Mouse (Mus musculus) lung, embryonic 14.5 days (tissue): ENCODE results near the gene Fads6. TPM values are rescaled to one million over a fixed set of nuclear protein-coding genes. Genes with fewer than 3 reads are reported as not detected.

ENCODE experiments used
- ATAC-seq: fragments of 200-750 bp; cut with Nextera tagmentation; 2 replicates; pipeline ENCODE4 v1.8.0; 2017; ENCODE audit warnings: mild to moderate bottlenecking, moderate TSS enrichment, moderate library complexity; ENCODE audit not compliant: insufficient read depth
- DNase-seq: peaks from one replicate; pipeline ENCODE4 v3.0.0-alpha.2; 2015
- H3K27ac ChIP-seq: fragments of 300-500 bp; sonication (generic); 2 replicates; pipeline ENCODE4 v1.5.1; 2014; ENCODE audit warnings: low read depth, mild to moderate bottlenecking, moderate library complexity
- H3K27me3 ChIP-seq: fragments of 300-500 bp; sonication (generic); 2 replicates; pipeline ENCODE4 v1.6.1; 2014; ENCODE audit warnings: low read length, control low read depth; ENCODE audit not compliant: insufficient read depth
- H3K36me3 ChIP-seq: fragments of 300-500 bp; sonication (generic); 2 replicates; pipeline ENCODE4 v1.6.1; 2014; ENCODE audit warnings: control low read depth; ENCODE audit not compliant: insufficient read depth
- H3K4me1 ChIP-seq: fragments of 300-500 bp; sonication (generic); 2 replicates; pipeline ENCODE4 v1.6.1; 2014; ENCODE audit warnings: antibody characterized with exemption, control low read depth; ENCODE audit not compliant: insufficient read depth
- H3K4me2 ChIP-seq: fragments of 300-500 bp; sonication (generic); 2 replicates; pipeline ENCODE4 v1.6.1; 2014; ENCODE audit warnings: mild to moderate bottlenecking
- H3K4me3 ChIP-seq: fragments of 300-500 bp; sonication (generic); 2 replicates; pipeline ENCODE4 v1.5.1; 2014; ENCODE audit warnings: low read depth, low read length
- H3K9ac ChIP-seq: fragments of 300-500 bp; sonication (generic); 2 replicates; pipeline ENCODE4 v1.6.1; 2014
- H3K9me3 ChIP-seq: fragments of 300-500 bp; sonication (generic); 2 replicates; pipeline ENCODE4 v1.6.1; 2016; ENCODE audit warnings: low read depth, low read length, control low read depth
- CTCF ChIP-seq: IDR thresholded peaks from 2 replicates; pipeline ENCODE4 v1.5.1; 2016; ENCODE audit warnings: antibody characterized with exemption, low read depth
- WGBS: fragments of 180-500 bp; shearing (Covaris S2); extraction: QIAGEN DNeasy Blood & Tissue Kit; methylation state at CpG from one replicate; pipeline ENCODE4 v1.1.7; 2014; 5-methylcytosine and 5-hydroxymethylcytosine counted together
- polyA plus RNA-seq: library from polyadenylated mRNA; unstranded; fragments of >200 nt; fragmentation: Nextera tagmentation; extraction: Ambion mirVana; gene quantifications from 2 replicates; pipeline ENCODE4 v1.2.1, GENCODE M21; 2014

The Fads6 gene
- polyA plus RNA-seq, 1 experiment from 2014 or later = 0.14 TPM

DNA sequence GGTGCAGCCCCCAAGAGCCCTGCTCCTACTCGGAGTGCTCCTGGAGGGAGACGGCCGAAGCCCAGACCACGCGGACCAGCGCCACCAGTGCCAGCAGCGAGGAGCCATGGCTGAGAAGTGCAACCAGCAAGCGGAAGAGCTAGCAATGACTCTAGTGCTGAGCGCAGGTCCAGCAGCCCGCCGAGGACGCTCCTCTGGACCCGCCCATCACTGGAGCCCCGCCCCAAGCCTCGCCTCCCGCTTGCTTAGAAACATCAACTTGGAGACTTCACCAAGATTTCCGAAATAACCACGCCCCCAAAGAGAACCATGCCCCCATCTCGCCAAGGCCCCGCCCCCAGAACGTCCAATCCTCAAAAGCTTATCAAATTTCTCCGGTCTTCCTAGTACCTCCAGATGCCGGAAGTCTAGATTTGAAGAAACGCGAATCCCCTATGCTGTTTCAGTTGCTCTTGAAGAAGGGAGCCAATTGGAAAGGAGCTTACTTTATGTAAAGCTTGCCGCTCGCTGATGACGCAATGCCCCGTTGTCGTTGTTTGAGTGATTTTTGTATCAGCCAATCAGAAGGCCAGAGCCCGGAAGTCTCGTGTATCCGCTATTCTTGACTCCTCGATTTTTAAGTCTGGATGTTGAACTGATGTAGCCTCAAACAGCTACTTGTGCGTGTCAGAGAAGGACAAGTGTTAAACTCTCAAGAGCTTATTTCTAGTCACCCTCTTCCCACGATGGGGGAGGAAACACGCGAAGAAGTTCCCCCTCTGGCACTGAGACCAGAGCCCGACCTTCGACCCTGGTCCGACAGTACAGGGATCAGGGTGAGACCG lies 20.5 kb downstream of the Fads6 start, which contains the start of gene Fdxr:
Gene Fdxr (minus strand): TSS at position 271 of the 824 bp plus-strand sequence.
- DNase-seq (peak; percentile 100), ATAC-seq (peak; percentile 97)
- under 1% methylated on average over 42 of the region's 42 CpGs for WGBS
- TF ChIP-seq CTCF = 0 out of 2 replicates have a peak, but pooled peaks have one; percentile 20
- Histone ChIP-seq H3K4me1 (0 out of 2 replicates have a peak, but pooled peaks cover 9% of the 10 kb centered on the region), H3K27me3 (no peaks in the 10 kb centered on the region), H3K9ac (peak within 1 kb of the TSS; percentile 62), H3K27ac (peak within 1 kb of the TSS; percentile 65), H3K4me3 (peak within 1 kb of the TSS; percentile 48), H3K36me3 (no peaks in the 10 kb centered on the region), H3K9me3 (no peaks in the 10 kb centered on the region), H3K4me2 (peak within 1 kb of the TSS; percentile 80)

GRCm38 (mm10) chr11:115275954-115276353 lies 21.5 kb downstream of the Fads6 start:
- Histone ChIP-seq H3K4me2 (peak overlapping the region; percentile 75), H3K36me3 (no peaks in the 10 kb centered on the region), H3K27me3 (no peaks in the 10 kb centered on the region), H3K27ac (no peak overlapping the region), H3K9ac (peak overlapping the region; percentile 62; the same call in 1 of the 2 replicates), H3K9me3 (no peaks in the 10 kb centered on the region), H3K4me1 (0 out of 2 replicates have a peak, but pooled peaks cover 9% of the 10 kb centered on the region), H3K4me3 (peak overlapping the region; percentile 48)
- ATAC-seq (no peak), DNase-seq (no peak)
- TF ChIP-seq CTCF = no peak
- 55% methylated on average over 3 of the region's 3 CpGs for WGBS

DNA sequence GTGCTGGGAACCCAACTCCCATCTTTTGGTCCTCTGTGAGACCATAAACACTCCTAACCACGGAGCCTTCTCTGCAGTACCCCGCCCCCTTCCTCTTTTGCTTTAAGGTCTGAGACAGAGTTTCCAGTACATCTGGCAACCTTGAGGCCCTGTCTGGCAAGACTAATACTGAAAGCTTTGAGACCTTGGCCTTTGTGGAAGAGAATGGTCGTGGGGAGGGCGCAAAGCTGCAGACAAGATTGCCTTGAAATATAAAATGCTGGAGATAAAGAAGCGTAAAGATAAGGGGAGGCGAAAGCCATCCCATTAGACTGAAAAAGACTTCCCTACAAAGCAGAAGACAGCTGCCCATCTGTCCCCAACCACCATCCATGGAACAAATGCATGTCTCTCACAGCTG lies 22.0 kb downstream of the Fads6 start:
- H3K4me2 ChIP-seq = peak overlapping the region; percentile 75; the same call in 1 of the 2 replicates
- no peak overlapping the region for H3K27ac ChIP-seq
- H3K9me3 ChIP-seq = no peaks in the 10 kb centered on the region
- H3K4me1 ChIP-seq = 0 out of 2 replicates have a peak, but pooled peaks cover 9% of the 10 kb centered on the region
- no peak overlapping the region for H3K9ac ChIP-seq
- no peak for ATAC-seq
- no peak for DNase-seq
- H3K36me3 ChIP-seq = no peaks in the 10 kb centered on the region
- no peak overlapping the region for H3K4me3 ChIP-seq
- no peaks in the 10 kb centered on the region for H3K27me3 ChIP-seq
- WGBS = 64% methylated on average over 6 of the region's 6 CpGs
- no peak for TF ChIP-seq CTCF

GRCm38 (mm10) chr11:115274771-115275170 lies 22.7 kb downstream of the Fads6 start:
- Histone ChIP-seq H3K4me1 (0 out of 2 replicates have a peak, but pooled peaks cover 9% of the 10 kb centered on the region), H3K4me2 (no peak overlapping the region), H3K9ac (no peak overlapping the region), H3K36me3 (no peaks in the 10 kb centered on the region), H3K9me3 (no peaks in the 10 kb centered on the region), H3K4me3 (no peak overlapping the region), H3K27ac (no peak overlapping the region), H3K27me3 (peaks cover 1% of the 10 kb centered on the region; the same call in 1 of the 2 replicates)
- WGBS = 89% methylated on average over 6 of the region's 6 CpGs
- ATAC-seq = no peak
- TF ChIP-seq CTCF = no peak
- no peak for DNase-seq

GRCm38 (mm10) chr11:115274178-115274577 lies 23.3 kb downstream of the Fads6 start:
- Histone ChIP-seq H3K27me3 (peaks cover 7% of the 10 kb centered on the region), H3K9me3 (no peaks in the 10 kb centered on the region), H3K4me1 (0 out of 2 replicates have a peak, but pooled peaks cover 9% of the 10 kb centered on the region), H3K27ac (no peak overlapping the region), H3K4me3 (no peak overlapping the region), H3K36me3 (0 out of 2 replicates have a peak, but pooled peaks cover 3% of the 10 kb centered on the region), H3K9ac (no peak overlapping the region), H3K4me2 (no peak overlapping the region)
- TF ChIP-seq CTCF = no peak
- ATAC-seq = no peak
- DNase-seq = no peak
- WGBS = 73% methylated on average over 7 of the region's 7 CpGs

GRCm38 (mm10) chr11:115273735-115274134 lies 23.7 kb downstream of the Fads6 start:
- H3K9ac ChIP-seq = no peak overlapping the region
- H3K4me3 ChIP-seq = no peak overlapping the region
- no peak for ATAC-seq
- H3K36me3 ChIP-seq = 0 out of 2 replicates have a peak, but pooled peaks cover 6% of the 10 kb centered on the region
- 47% methylated on average over 7 of the region's 7 CpGs for WGBS
- DNase-seq = no peak
- H3K4me1 ChIP-seq = 0 out of 2 replicates have a peak, but pooled peaks cover 9% of the 10 kb centered on the region
- no peak overlapping the region for H3K27ac ChIP-seq
- H3K9me3 ChIP-seq = no peaks in the 10 kb centered on the region
- H3K4me2 ChIP-seq = no peak overlapping the region
- H3K27me3 ChIP-seq = peaks cover 12% of the 10 kb centered on the region
- TF ChIP-seq CTCF = no peak

DNA sequence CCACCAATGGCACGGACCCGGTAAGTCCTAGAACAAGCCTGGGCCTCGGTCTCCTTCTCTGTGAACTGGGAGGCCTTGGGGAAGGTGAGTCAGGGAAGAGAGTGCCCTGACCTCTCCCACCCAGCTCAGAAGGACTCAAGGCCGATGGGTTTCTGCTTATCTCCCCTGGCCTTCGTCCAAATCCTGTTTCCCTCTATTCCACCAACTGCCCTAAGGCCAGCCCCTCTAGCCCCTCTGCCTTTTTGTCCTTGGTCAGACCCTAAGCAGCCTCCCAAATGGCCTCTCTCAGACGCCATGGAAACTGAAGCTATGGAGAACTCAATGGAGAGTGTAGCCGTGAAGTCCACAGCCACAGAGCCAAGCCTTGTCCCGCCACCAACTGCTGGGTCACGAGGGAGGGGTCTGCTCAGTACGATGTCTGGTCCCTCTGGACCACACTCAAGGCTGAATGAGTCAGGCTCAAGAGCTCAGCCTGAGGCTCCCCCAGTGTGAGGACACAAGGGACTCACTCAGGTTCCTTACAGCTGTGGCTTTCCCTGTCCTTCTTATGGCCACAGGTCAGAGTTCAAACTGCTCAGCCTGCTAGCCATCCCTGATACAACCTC lies 24.5 kb downstream of the Fads6 start:
- DNase-seq (no peak), ATAC-seq (no peak)
- H3K4me3 ChIP-seq = no peak overlapping the region
- H3K27ac ChIP-seq = no peak overlapping the region
- peaks cover 19% of the 10 kb centered on the region for H3K27me3 ChIP-seq
- 0 out of 2 replicates have a peak, but pooled peaks cover 6% of the 10 kb centered on the region for H3K36me3 ChIP-seq
- no peaks in the 10 kb centered on the region for H3K9me3 ChIP-seq
- 72% methylated on average over 10 of the region's 10 CpGs for WGBS
- no peak for TF ChIP-seq CTCF
- H3K4me2 ChIP-seq = no peak overlapping the region
- H3K9ac ChIP-seq = no peak overlapping the region
- H3K4me1 ChIP-seq = 0 out of 2 replicates have a peak, but pooled peaks cover 8% of the 10 kb centered on the region
